Mouse (Mus musculus) embryo, embryonic 10 days (tissue): ENCODE results near the gene Mphosph10.

ENCODE experiments used
- DNase-seq: peaks from one replicate; pipeline ENCODE4 v3.0.0-alpha.2; 2015; ENCODE audit warnings: low spot score

Gene Mphosph10

DNA sequence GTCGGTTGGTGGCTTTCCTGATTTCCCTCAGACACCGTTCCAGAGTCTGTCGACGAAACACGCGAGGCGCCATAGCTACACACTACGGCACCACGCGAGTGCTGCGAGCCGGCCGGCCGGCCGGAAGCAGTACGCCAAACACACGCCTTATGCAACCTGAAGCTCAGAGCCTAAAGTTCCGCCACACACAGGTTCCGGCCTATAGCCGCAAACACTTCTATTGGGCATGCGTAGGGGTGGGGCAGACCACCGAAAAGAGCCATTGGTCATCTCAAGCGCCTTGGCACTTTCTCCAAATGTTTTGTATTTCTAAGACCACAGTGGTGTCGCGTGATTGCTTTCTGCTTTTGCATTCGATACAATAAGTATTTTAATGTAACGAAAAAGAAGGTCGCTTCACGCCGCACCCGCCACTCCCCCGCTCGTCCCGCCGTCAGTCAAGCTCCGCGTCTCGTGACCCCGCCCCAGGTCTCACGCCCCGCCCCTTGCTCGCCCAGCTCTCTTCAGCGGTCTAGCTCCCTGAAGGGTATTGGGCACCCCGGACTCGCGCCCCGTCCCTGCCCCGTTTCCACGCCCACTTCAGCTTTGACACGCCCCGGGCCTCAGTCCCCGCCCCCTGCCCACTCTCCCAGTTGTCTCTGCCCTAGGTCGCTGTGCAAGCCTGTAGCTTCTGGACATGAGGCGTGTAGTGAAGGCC lies at the start of gene Mphosph10, which contains the start of gene Mcee:
Gene Mphosph10 (minus strand): TSS at position 147 of the 697 bp plus-strand sequence.
Gene Mcee (plus strand): TSS at position 486 of the 697 bp plus-strand sequence.
- DNase-seq, result peak; percentile 94

DNA sequence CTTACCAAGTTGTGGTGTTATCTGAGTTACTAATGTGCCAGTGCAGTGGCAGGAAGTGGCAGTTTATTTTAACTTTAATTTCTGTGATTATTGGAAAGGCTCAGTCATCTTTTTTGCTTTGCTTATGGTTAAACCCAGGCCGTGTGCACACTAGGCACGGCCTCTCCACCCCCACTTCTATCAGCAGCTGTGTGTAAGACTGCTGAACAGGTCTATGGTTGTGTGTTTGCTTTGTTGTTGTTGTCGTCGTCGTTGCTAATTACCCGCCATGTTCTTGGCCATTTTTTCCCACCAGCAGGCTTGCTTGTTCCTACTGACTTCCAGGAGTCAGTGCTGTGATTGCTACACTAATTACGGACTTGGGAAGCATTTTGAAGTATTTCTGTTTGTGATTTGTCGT lies 48.5 kb upstream of the Mphosph10 start:
- no peak for DNase-seq

DNA sequence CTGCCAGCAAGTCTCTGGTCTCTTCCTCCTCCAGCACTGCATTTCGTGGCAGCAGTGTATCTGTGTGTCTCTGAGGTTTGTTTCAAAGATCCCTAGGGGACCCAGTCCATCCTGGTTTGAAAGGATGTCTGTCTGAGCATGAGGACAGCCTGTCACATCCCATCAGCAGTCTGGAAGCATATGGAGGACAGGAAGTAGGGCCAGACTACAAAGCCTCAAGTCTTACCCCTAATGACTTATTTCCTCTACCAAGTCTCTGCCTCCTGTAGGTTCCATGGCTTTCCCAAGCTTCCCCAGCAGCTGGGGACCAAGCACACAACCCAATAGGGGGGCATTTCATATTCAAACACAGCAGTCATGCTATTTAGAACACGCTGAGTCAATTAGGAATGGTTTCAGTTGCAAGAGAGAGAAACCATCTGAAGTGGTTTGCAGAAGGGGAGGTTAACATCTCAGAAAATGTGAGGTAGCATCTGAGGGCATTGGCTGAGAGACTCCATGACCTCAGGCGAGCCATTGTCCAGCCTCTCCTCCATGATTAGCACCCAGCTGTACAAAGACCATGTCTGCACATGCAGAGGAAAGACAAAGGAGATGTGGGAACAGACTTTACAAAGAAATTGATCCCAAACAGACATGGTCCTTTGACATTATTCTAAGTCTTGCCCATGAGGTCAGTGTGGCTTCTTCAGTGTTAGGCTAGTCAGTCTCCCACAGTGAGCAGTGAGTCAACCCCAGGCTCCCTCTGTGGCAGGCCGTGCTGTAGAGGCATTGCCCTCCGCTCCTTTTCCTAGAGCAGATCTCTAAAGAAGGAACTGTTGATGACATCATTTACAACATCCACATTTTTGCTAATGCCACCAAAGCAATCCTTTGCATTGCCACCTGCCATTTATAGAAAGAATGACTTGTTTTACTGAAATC lies 47.8 kb upstream of the Mphosph10 start:
- no peak for DNase-seq

DNA sequence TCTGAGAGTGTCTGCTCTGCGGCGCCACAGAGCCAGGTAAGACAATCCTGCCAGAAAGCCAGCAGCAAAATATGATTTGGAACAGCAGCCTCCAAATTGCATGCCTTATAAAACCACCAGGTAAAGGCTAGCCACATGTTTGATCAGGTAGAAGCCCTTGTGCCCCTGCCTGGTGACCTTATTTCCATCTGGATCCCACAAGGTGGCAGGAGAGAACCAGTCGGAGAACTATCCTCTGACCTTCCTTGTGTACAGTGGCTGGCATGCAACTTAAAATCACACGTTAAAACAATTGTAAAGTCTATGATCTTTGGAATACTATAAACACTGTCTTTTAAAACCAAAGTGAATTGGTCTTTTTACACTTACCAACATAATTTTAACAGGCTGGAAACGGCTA lies 32.8 kb upstream of the Mphosph10 start:
- peak; percentile 27 for DNase-seq

DNA sequence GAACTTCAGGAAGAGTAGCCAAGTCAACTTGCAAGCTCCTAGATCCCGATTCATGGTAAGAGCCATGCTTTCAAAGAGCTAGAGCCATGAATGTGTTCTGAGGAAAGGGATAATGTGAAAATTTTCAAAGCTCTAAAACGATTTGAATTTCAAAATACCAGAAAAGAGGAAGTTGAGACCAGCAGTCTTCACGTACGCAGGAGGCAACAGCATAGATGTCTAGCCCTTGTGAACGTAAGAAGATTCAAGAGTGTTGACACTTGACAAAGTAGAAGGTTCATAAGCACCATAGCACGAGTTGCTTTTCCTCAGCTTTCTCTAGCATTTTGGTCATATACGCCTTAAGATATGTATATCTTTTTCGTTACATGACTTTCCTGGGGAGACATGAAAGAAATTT lies 11.9 kb upstream of the Mphosph10 start:
- DNase-seq, result no peak

DNA sequence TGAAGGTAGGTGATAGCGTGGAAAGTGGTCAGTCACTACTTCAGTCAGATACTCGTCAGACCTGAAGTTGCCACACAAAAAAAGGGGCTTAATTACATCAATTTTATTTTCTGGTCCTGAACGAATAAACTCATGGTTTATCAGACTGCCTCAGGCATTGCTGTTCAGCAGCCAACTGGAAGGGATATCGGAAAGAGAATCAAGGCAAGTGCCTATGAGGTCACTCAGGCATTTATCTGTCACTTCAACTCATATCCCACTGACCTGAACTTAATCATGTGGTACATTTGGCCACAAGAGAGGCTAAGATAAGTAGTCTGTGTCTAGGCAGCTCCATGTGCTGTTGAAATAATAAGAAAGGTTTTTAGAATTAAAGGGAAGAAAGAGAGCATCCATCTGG lies 10.4 kb upstream of the Mphosph10 start:
- no peak for DNase-seq

DNA sequence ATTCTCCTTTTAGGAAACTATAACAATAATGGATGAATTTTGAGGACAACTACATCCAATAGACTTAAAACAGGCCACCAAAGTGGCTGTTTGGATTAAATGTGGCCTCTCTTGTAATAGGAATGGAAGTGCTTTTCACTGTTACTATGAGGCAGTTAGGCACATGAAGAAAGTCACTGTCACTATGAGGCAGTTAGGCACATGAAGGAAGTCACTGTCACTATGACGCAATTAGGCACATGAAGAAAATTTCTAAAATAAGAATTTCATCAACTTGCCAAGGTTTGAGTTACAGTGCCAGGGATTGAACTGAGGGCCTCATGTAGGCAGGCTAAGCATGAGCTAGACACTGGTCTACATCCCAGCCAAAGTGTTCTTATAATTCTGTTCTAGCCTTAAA lies 8.7 kb upstream of the Mphosph10 start:
- no peak for DNase-seq

DNA sequence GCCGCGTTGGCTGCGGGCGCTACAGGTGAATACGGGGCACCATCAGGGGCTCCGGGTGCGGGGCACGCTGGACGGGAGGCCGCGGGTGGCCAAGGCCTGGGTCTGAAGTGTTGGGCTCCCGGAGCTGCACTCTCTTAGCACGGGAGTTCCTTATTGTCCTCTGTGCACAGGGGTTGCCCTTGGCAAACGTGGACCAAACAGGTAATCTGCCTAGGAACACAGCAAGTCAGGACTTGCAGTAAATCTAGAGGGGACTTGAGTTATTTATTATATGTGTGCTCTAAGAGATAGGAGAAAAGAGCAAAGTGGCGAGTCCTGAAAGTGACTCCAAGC lies 717 bp upstream of the Mphosph10 start:
- DNase-seq, result no peak

DNA sequence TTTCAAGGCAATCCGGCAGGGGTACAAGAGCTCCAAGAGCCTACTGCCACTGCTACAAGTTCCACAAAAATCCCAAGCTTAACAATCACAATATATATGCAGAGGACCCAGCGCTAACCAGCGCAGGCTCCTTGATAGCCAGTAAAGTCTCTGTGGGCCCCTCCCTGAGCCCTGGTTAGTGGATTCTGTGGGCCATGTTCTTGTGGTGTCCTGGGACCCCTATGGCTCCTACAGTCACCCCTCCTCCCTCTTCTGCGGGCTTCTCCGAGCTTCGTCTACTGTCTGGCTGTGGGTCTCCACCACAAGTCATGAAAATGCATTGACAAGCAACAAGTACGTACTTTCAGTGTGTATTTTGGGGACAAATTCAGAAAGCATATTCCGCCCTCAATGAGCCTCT lies 589 bp downstream of the Mphosph10 start:
- DNase-seq, result no peak

DNA sequence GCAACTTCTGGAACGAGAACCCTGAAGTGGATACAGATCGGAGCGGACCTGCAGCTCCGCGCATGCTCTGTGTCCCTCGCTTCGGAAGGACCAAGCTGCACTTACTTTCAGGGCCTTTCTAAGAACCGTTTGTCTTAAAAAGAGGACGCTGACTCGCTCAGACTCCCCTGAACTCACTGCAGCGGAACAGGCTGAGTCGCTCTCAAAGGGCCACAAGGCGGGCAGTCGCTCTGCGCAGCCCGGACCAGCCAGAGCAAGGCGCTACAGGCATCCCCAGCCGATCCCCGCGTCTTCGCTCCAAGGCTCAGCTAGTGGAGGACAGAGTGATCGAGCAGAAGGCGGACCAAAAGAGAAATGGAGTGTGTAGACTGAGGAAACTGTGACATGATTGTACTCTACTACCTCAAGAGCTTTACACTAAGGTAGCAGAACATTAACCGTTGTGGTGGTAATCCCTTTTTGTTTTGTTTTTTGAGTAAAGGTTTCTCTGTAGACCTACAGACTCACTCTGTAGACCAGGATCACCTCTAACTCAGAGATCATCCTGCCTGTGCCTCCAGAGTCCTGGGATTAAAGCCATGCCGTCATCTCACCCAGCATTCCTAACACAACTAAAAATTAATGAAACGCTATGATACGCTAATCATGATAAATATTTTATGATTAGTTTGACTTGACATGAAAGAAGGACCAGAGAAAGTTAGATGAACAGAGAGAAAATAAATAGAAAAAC lies 18.1 kb downstream of the Mphosph10 start, which contains the start of gene Fan1:
Gene Fan1 (minus strand): TSS at position 266 of the 733 bp plus-strand sequence.
- peak; percentile 93 for DNase-seq

DNA sequence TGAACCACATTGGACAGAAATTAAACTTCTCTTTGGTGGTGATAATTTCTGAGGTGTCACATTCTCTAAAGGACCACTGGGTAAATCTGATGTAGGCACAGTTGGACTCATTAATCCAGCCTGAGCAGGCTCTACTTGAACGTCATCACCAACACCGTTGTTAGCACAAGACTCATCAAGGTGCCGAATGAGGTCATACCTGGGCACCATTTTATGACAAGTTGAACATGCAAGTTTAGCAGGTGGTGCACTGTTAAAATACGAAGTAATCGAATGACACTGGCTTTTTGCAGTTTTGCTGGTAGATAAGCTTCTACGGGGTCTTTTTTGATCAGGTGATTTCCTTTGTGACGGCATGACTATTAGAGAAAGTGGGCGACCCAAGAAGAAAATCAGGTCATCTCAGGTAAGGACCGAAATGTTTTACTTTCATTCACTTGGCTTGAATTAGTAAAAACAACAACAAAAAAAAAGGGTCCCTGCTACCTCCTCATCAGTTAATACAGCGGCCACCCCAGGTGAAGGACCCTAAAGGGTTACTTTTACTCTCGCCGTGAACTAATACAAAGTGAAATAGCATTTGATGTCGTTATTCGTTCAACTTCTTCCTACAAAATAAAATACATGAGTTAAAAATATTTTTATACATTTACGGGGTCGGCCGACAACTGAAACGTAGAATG lies 18.8 kb downstream of the Mphosph10 start:
- DNase-seq, result peak; percentile 22

DNA sequence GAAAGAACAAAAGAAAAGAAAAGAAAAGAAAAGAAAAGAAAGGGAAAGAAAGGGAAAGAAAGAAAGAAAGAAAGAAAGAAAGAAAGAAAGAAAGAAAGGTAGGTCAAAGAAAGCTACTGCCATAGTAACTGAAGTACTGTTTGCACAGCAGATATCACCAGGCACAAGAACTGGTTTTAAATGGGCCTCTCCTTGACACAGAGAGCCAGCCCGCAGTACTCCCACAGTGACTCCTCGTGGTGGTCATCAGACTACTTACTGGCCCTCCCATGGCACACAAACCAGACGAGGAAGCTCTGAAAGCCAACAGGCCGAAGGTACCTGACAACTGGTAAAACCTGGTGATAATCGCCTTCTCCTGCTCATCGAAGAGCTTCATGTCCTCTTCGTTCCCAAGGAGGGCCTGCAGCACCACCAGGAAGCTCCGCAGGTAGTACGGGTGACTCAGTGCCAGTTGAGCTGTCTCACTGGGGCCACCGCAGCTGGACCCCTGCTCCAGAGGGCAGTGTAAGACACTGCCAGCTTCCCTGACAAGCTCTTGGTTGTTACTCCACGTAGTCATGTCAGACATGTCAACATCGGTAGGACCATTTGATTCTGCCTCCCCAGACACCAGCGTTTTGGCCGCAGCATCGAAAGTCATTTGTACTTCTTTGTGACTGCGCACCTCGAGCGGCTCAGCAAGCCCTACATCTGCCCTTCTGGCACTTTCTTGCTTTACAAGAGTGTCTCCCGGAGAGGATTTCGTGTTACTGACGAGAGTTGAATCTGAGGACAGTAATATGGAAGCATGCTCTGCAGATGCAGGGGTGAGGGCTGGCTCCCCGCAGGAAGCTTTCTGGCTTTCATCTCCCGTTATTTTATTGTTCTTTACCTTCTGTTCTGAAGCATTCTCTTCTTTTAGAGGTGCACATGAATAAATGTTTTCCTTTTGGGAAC lies 19.9 kb downstream of the Mphosph10 start:
- DNase-seq, result no peak

DNA sequence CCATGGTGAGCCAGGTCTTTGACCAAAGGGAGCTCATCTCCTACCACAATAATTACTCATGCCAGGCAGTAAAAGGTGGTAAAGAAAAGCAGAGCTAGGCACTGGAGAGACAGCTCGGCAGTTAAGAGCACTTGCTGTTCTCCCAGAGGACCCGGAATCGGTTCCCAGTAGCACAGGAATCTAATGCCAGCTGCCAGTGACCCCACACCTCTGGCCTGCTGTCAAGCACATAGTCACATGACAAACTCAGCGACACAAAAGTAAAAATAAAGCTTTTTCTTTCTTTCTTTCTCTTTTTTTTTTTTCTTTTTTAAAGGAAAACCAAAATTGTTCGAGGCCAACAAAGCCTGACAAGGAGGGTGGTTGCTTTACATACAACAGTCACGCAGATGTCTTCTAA lies 22.2 kb downstream of the Mphosph10 start:
- no peak for DNase-seq

DNA sequence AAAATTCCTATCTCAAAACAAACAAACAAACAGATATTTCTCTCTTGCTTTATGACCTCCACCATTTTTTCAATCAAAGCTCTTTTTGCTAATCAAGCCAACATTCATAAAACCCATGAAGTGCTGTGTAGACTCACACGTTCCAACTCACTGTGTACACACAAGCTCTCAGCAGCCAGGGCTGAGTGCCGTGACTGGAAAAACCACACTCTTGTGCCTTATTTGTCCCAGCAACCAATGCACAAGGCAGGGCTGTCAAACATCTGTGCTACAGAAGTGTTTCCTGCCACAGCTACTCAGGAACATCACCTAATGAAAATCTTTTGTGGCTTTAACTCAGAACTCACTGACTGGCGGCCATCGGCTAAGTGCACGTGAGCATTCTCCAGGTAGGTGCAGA lies 26.2 kb downstream of the Mphosph10 start:
- no peak for DNase-seq

DNA sequence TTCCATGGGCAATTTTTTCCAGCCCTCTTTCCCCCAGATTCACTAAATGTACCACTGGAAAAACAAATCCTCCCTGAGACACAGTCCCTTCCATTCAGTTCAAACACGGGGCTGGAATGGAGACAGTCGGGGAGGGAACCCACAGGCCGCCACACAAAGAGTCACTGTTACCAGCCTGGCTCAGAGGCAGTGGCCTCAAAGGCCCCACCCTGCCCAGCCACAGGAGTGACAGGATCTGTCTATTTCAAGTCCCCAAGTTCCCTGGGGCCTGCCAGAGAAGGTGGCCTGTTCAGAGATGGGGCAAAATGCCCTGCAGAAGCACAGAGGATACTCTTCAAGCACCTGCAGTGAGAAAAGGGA lies 31.5 kb downstream of the Mphosph10 start:
- DNase-seq, result no peak

DNA sequence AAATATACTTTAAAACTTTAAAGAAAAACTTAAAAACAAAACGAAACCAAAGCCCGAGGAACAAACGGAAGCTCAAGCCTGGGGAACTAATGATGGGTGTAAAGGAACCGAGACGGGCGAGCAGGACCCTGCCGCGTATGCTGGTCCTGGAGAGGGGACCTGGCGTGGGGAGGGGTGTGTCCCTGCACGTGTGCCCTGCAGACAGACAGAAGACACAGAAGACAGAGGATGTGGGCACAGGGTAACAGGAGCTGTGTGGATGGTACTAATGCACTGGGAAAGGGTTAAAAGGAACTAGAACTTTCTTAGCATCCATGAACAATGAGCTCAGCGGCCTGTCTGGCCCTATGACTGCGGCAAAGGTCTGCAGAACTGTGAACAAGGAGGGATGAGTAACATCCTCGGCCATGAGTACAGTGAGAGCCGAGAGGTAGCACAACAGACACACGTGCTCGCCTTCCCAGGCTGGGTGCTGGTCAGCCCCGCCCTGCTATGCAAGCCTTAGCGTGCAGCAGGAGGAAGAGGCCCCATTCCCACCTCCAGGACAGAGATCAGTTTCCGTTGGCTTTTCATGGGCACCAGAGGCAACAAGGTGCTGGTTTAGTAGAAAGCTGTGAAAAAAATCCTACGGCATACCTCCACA lies 32.0 kb downstream of the Mphosph10 start:
- DNase-seq, result no peak

DNA sequence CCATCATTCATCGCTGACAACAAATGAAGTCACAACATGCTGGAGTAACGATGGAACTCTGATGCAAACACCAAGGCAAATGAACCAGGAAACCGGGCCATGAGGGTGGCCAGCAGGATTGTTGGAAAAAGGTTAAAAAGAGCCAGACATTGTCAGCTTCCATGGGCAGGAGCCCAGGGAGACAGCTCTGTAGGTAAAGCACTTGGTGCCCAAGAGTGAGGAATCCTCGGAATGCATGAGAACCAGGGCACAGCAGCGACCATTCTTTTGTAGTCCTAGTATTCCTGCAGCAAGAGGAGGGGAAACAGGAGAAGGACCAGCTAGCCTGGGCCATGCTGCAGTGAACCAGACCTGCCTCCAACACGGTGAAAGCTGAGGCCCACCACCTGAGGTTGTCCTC lies 33.4 kb downstream of the Mphosph10 start:
- no peak for DNase-seq

DNA sequence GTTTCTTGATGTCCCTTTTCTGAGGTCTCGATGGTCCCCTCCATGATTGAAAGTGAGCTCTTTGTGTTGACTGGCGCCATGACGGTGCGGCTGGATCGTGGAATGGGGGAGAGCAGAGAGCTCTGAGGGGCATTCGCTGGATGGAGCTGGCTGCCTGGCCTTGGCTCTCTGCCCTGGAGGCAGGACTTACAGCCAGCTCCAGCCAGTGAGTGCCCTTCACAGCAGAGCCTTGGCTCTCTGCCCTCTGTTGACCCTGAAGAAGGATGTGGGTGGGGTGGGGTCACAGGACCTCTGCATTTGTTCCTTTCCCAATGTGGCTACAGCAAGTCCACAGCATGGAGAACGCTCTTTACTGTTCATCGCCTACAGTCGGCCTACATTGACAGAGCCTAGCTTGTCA lies 34.7 kb downstream of the Mphosph10 start:
- DNase-seq, result no peak

DNA sequence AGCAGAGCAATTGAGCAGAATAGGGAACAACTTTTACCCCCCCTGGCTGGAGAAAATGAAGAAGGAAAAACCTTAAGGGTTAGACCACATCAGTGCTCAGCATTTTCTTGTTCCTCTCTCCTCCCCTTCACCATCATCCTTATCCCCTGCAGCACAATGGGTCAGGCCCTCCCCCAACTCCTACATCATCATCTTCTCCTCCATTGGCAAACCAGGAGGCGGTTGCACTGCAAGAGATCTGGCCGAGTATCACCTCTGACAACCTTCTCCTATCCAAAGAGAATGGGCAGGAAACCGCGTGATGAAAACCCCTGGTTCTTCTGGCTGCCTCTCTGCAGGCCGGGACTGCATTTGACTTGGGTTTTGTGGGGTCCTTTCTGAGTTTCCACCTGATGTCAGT lies 35.4 kb downstream of the Mphosph10 start:
- DNase-seq, result no peak

DNA sequence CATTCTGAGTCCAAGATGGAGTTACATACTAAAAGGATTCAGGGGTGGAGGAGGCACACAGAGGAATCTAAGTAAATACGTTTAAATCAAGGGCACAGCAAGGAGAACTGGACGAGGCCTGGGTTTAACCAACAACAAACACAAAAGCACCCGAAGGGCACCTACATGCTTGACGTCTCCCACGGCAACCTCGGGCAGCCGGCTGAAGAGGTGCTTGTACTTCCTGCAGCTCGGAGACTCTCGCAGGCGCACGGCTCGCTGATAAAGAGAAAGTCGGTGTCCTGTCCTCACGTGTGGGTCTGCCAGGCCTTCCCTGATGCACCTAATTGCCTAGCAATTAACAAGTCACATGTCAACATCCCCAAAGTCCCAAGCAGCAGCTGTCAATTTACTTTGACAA lies 37.9 kb downstream of the Mphosph10 start:
- no peak for DNase-seq
